Mouse (Mus musculus) left cerebral cortex, adult 2 months (tissue): Measurements from ENCODE around the gene Tmed5. TPM values are rescaled to one million over a fixed set of nuclear protein-coding genes. Genes with fewer than 3 reads are reported as not detected.
"Not testable (repeated sequence)": the region's sequence is repeated elsewhere in the genome, so short reads cannot be mapped to it uniquely, and the experiment has no call there.

Experiments
- DNase-seq, 2 experiments: peaks; one replicate each; pipeline ENCODE4 v3.0.0; 2021 to 2022; ENCODE audit warnings: low spot score in 2 of 2, mixed read lengths in 1 of 2; ENCODE audit errors: extremely low spot score in 1 of 2
- H3K27ac ChIP-seq: fragments of 200-600 bp; 2 replicates; pipeline ENCODE4 v1.8.1; 2022
- H3K4me3 ChIP-seq: fragments of 200-600 bp; 2 replicates; pipeline ENCODE4 v1.8.1; 2022
- CTCF ChIP-seq: fragments of 200-600 bp; IDR thresholded peaks from 2 replicates; pipeline ENCODE4 v1.8.1; 2022; ENCODE audit warnings: antibody characterized with exemption, mild to moderate bottlenecking, moderate library complexity
- intact Hi-C: fragments of 180-260 bp; cut with DNase I; formaldehyde crosslinking; loops from one replicate; pipeline ENCODE4 v1.15.1; 2025
- long read RNA-seq, 2 experiments: library from polyadenylated mRNA; stranded (forward); transcript quantifications; one replicate each; pipeline ENCODE4 v2.0.0; 2021; ENCODE audit warnings: borderline mapping rate in 2 of 2
- total RNA-seq, 2 experiments: library from RNA; stranded (reverse); gene quantifications; 2 replicates each; pipeline ENCODE4 v1.2.3; 2021

The Tmed5 gene
- 10 to 100 TPM; 25.6 TPM for total RNA-seq
- long read RNA-seq, experiment 1, transcript Tmed5-201 (4 exons, 3,800 nt): major isoform, 56 of 59 reads
- long read RNA-seq, experiment 1, partial matches to known transcripts: 1 of 59 reads
- long read RNA-seq, experiment 1, other reads (novel, unspliced or antisense): 2 of 59 reads
- long read RNA-seq, experiment 2, transcript Tmed5-201 (4 exons, 3,800 nt): major isoform, 20 of 27 reads
- long read RNA-seq, experiment 2, partial matches to known transcripts: 1 of 27 reads
- long read RNA-seq, experiment 2, other reads (novel, unspliced or antisense): 2 of 27 reads

- H3K27ac ChIP-seq: peak within 1 kb of the TSS; percentile 78
- TF ChIP-seq CTCF: peak; percentile 27
- intact Hi-C loops: loop anchor here (1.0 to 10.0 kb wide), 4 partner anchors 67 to 532 kb away; partner anchors contain the start of genes Dgkq, Dr1, Idua and Mtf2
- DNase-seq: peak; percentile 97
- peak within 1 kb of the TSS; percentile 85 for H3K4me3 ChIP-seq
Measured at GRCm38 (mm10) chr5:108132441-108133243, at the start of gene Tmed5, which contains the start of gene Ccdc18. Gene Tmed5 (minus strand): TSS chr5:108132620. Gene Ccdc18 (plus strand): TSS chr5:108132875.

GRCm38 (mm10) chr5:108163695-108164094 lies 31.3 kb upstream of the Tmed5 start:
- DNase-seq: peak; percentile 7 to 13
- TF ChIP-seq CTCF: peak; percentile 48
- Histone ChIP-seq H3K4me3 (no peak overlapping the region), H3K27ac (no peak overlapping the region)
- intact Hi-C loops: loop anchor here (2.0 kb wide), 1 partner anchor 129 kb away; no protein-coding TSS in a partner anchor

GRCm38 (mm10) chr5:108160796-108161195 lies 28.4 kb upstream of the Tmed5 start:
- no peak overlapping the region for H3K27ac ChIP-seq
- intact Hi-C loops: no loop called here
- TF ChIP-seq CTCF: no peak
- no peak overlapping the region for H3K4me3 ChIP-seq
- no peak for DNase-seq

- H3K27ac ChIP-seq: no peak overlapping the region
- no peak for DNase-seq
- no peak for TF ChIP-seq CTCF
- intact Hi-C loops: no loop called here
- H3K4me3 ChIP-seq: no peak overlapping the region
Measured at GRCm38 (mm10) chr5:108152592-108152991, 20.2 kb upstream of the Tmed5 start.

- DNase-seq: no peak
- H3K4me3 ChIP-seq: peak overlapping the region; percentile 85
- intact Hi-C loops: loop anchor here (1.0 to 10.0 kb wide), 4 partner anchors 67 to 533 kb away; partner anchors contain the start of genes Dgkq, Dr1, Idua and Mtf2
- peak overlapping the region; percentile 78 for H3K27ac ChIP-seq
- TF ChIP-seq CTCF: no peak
Measured at GRCm38 (mm10) chr5:108131849-108132440, 475 bp downstream of the Tmed5 start.

GRCm38 (mm10) chr5:108120221-108120900 lies 12.1 kb downstream of the Tmed5 start:
- no peak for DNase-seq
- Histone ChIP-seq H3K4me3 (no peak overlapping the region), H3K27ac (no peak overlapping the region)
- intact Hi-C loops: no loop called here
- TF ChIP-seq CTCF: peak; percentile 7

- Histone ChIP-seq H3K4me3 (no peak overlapping the region), H3K27ac (no peak overlapping the region)
- TF ChIP-seq CTCF: no peak
- DNase-seq: no peak
- intact Hi-C loops: no loop called here
Measured at GRCm38 (mm10) chr5:108117693-108118092, 14.7 kb downstream of the Tmed5 start.

- no peak for DNase-seq
- intact Hi-C loops: no loop called here
- H3K4me3 ChIP-seq: no peak overlapping the region
Measured at GRCm38 (mm10) chr5:108109346-108109745, 23.1 kb downstream of the Tmed5 start.

GRCm38 (mm10) chr5:108104306-108104705 lies 28.1 kb downstream of the Tmed5 start:
- no peak for TF ChIP-seq CTCF
- DNase-seq: no peak
- Histone ChIP-seq H3K27ac (no peak overlapping the region), H3K4me3 (no peak overlapping the region)
- intact Hi-C loops: no loop called here

More at GRCm38 (mm10) chr5:108109346-108109745, 23.1 kb downstream of the Tmed5 start:
- no peak overlapping the region for H3K27ac ChIP-seq
- TF ChIP-seq CTCF: no peak

- intact Hi-C loops: no loop called here
- no peak for TF ChIP-seq CTCF
- no peak overlapping the region for H3K4me3 ChIP-seq
- DNase-seq: no peak
- H3K27ac ChIP-seq: no peak overlapping the region
Measured at GRCm38 (mm10) chr5:108100196-108100595, 32.2 kb downstream of the Tmed5 start.

GRCm38 (mm10) chr5:108097676-108098075 lies 34.7 kb downstream of the Tmed5 start:
- no peak for TF ChIP-seq CTCF
- Histone ChIP-seq H3K27ac (no peak overlapping the region), H3K4me3 (no peak overlapping the region)
- intact Hi-C loops: no loop called here
- DNase-seq: no peak

- H3K27ac ChIP-seq, intact Hi-C loops, DNase-seq, H3K4me3 ChIP-seq: not testable (repeated sequence)
Measured at GRCm38 (mm10) chr5:108092731-108093130, 39.7 kb downstream of the Tmed5 start.
